ENCODE assay signal across 25 mouse cellular contexts in genomic region chr8:46628645-46629044, GRCm38 (mm10). TPM values are rescaled to one million over a fixed set of nuclear protein-coding genes. Genes with fewer than 3 reads are reported as not detected.
DNase-seq lines count a peak whose midpoint lies in the region; ATAC-seq lines count a peak whose summit lies in the region.
"Had no signal": no experiment of that assay in that cellular context is flagged by ENCODE, and none has a peak within 500 bp of the region (broad histone marks: within the 10 kb centered on the region; RNA-seq: fewer than 3 reads in every experiment).

No protein-coding gene starts in this region.

- H3K9me3 ChIP-seq in megakaryocyte, embryonic 14.5 days = no peaks in the 10 kb centered on the region
- H3K9me3 ChIP-seq: embryonic facial prominence, embryonic 10.5 days; embryonic facial prominence, embryonic 13.5 days; forebrain, embryonic 12.5 days; forebrain, embryonic 15.5 days; heart, embryonic 12.5 days; heart, embryonic 15.5 days; hindbrain, embryonic 12.5 days; hindbrain, embryonic 15.5 days had no signal

- ATAC-seq in granulocyte monocyte progenitor cell, adult 5-6 weeks (replicated peaks; ENCODE audit: poor library complexity, severe bottlenecking) = peak; percentile 83
- ATAC-seq in cerebellum, adult (ENCODE audit: insufficient number of reproducible peaks, low FRiP score, low TSS enrichment) = no peak
- ATAC-seq: forebrain, embryonic 15.5 days had no signal

- peaks cover 75% of the 10 kb centered on the region for H3K36me3 ChIP-seq in megakaryocyte, embryonic 14.5 days (replicated peaks; ENCODE audit: low read length)
- H3K36me3 ChIP-seq in splenic B cell, adult 2 months (ENCODE audit: control insufficient read depth, insufficient read depth, low read length, poor library complexity, severe bottlenecking) = no peaks in the 10 kb centered on the region

- H3K4me3 ChIP-seq in megakaryocyte, embryonic 14.5 days (replicated peaks) = peak overlapping the region; percentile 29
- H3K4me3 ChIP-seq: embryonic facial prominence, embryonic 10.5 days; embryonic facial prominence, embryonic 13.5 days; erythroblast, embryonic 14.5 days; forebrain, embryonic 12.5 days; forebrain, embryonic 15.5 days; heart, embryonic 12.5 days; heart, embryonic 15.5 days; hindbrain, embryonic 12.5 days; hindbrain, embryonic 15.5 days had no signal

- peaks cover 79% of the 10 kb centered on the region for H3K4me1 ChIP-seq in megakaryocyte, embryonic 14.5 days
- H3K4me1 ChIP-seq: forebrain, embryonic 12.5 days; forebrain, embryonic 15.5 days; hindbrain, embryonic 12.5 days had no signal

- no peaks in the 10 kb centered on the region for H3K27me3 ChIP-seq in megakaryocyte, embryonic 14.5 days (replicated peaks)
- H3K27me3 ChIP-seq in splenic B cell, adult 2 months (ENCODE audit: control insufficient read depth, insufficient read depth, low read length, poor library complexity, severe bottlenecking) = no peaks in the 10 kb centered on the region
- H3K27me3 ChIP-seq: embryonic facial prominence, embryonic 13.5 days; forebrain, embryonic 12.5 days; forebrain, embryonic 15.5 days; heart, embryonic 12.5 days; heart, embryonic 15.5 days; hindbrain, embryonic 12.5 days; hindbrain, embryonic 15.5 days had no signal

- DNase-seq in 416B (ENCODE audit: low read depth) = peak; percentile 78
- peak; percentile 3 for DNase-seq in splenic B cell, adult 2 months (ENCODE audit: low read depth, low spot score)
- no peak for DNase-seq in gastrocnemius, postnatal 4 days (ENCODE audit: low spot score in 2 of 2)
- DNase-seq in adrenal gland, postnatal 10 days = no peak
- DNase-seq: adrenal gland, adult 2 months; adrenal gland, postnatal 25 days; cerebellum, adult 9-10 months; embryo, embryonic 11 days; gastrocnemius, postnatal 10 days; gastrocnemius, postnatal 36 days; heart, adult 18-20 months; heart, postnatal 10 days; heart, postnatal 4 days had no signal

RNA-seq across cellular contexts. Expression of gene Casp3, which starts 11.6 kb away (rescaled TPM):
- 31.1 and 33.6 TPM in 2 replicates for total RNA-seq in granulocyte monocyte progenitor cell, adult 5-6 weeks (2014; fragmentation: Nextera tagmentation)
- 54.1 and 64.2 TPM in 2 replicates for total RNA-seq in granulocyte monocyte progenitor cell, adult 5-6 weeks (2017)
- 5.7 and 12.1 TPM in 2 replicates for polyA plus RNA-seq in megakaryocyte, embryonic 14.5 days (2012; ENCODE audit: insufficient read depth, low replicate concordance)
- total RNA-seq in gastrocnemius, postnatal 4 days (2021) = 10 to 100 TPM; 29.9 to 31.7 TPM
- total RNA-seq in adrenal gland, postnatal 10 days (2021) = 10 to 100 TPM; 18.0 to 21.8 TPM

RNA-seq across cellular contexts. Expression of gene Primpol, which starts 11.6 kb away (rescaled TPM):
- total RNA-seq in granulocyte monocyte progenitor cell, adult 5-6 weeks (2014; fragmentation: Nextera tagmentation) = 6.8 and 9.7 TPM in 2 replicates
- total RNA-seq in granulocyte monocyte progenitor cell, adult 5-6 weeks (2017) = 10.9 and 11.4 TPM in 2 replicates
- polyA plus RNA-seq in megakaryocyte, embryonic 14.5 days (2012; ENCODE audit: insufficient read depth, low replicate concordance) = 0.03 TPM in 1 of 2 replicates, not detected in the other
- 1 to 10 TPM; 6.2 to 7.5 TPM for total RNA-seq in gastrocnemius, postnatal 4 days (2021)
- total RNA-seq in adrenal gland, postnatal 10 days (2021) = 10 to 100 TPM; 12.0 to 17.4 TPM

Comparison
In these comparisons a context has a peak if more than half of its experiments do, and no peak if none do; other contexts are left out.
1. DNase-seq: peak in 416B (single experiment) and splenic B cell, adult 2 months (single experiment); none in gastrocnemius, postnatal 4 days (0 of 2) and adrenal gland, postnatal 10 days (single experiment).